In genomic region chr17:80225142-80225541, GRCm38 (mm10) we compare ENCODE assay signal across 8 mouse cellular contexts. TPM values are rescaled to one million over a fixed set of nuclear protein-coding genes. Genes with fewer than 3 reads are reported as not detected.
A peak's percentile ranks its signal among the peaks of the same experiment; 100 is the strongest.
DNase-seq lines count a peak whose midpoint lies in the region; ATAC-seq and TF ChIP-seq lines count a peak whose summit lies in the region.
"Not testable (repeated sequence)": the region's sequence is repeated elsewhere in the genome, so short reads cannot be mapped to it uniquely, and the experiment has no call there.

No protein-coding gene starts in this region.

- H3K9me3 ChIP-seq in forebrain, embryonic 12.5 days; heart, embryonic 15.5 days (replicated peaks); intestine, postnatal 0 days (ENCODE audit: control insufficient read depth); liver, embryonic 12.5 days (replicated peaks); midbrain, embryonic 11.5 days (ENCODE audit: control insufficient read depth, low read length); stomach, embryonic 15.5 days: not testable (repeated sequence)

- TF ChIP-seq CTCF in cortical plate, adult 2 months (IDR thresholded peaks at IDR 0.05; ENCODE audit: extremely low read depth, insufficient read depth, low read length); intestine, postnatal 0 days (IDR thresholded peaks at IDR 0.05; ENCODE audit: low read depth): not testable (repeated sequence)

- not testable (repeated sequence) for H3K4me1 ChIP-seq in cortical plate, adult 2 months (ENCODE audit: control insufficient read depth, insufficient read depth, low read length); forebrain, embryonic 12.5 days; heart, embryonic 15.5 days (replicated peaks); intestine, postnatal 0 days (replicated peaks; ENCODE audit: control insufficient read depth, insufficient read depth, low read length); midbrain, embryonic 11.5 days (ENCODE audit: control insufficient read depth, insufficient read depth, low read length); stomach, embryonic 15.5 days
- H3K4me1 ChIP-seq in liver, embryonic 12.5 days, result peaks cover 31% of the 10 kb centered on the region

- H3K4me2 ChIP-seq in forebrain, embryonic 12.5 days, result peak overlapping the region; percentile 73
- peak overlapping the region; percentile 80 for H3K4me2 ChIP-seq in heart, embryonic 15.5 days
- peak overlapping the region; percentile 77 for H3K4me2 ChIP-seq in intestine, postnatal 0 days (replicated peaks; ENCODE audit: low read depth)
- H3K4me2 ChIP-seq in liver, embryonic 12.5 days, result peak overlapping the region; percentile 73
- H3K4me2 ChIP-seq in midbrain, embryonic 11.5 days, result peak overlapping the region; percentile 70
- H3K4me2 ChIP-seq in stomach, embryonic 15.5 days, result peak overlapping the region; percentile 72

- peak overlapping the region; percentile 72 for H3K9ac ChIP-seq in forebrain, embryonic 12.5 days
- peak overlapping the region; percentile 70 for H3K9ac ChIP-seq in heart, embryonic 15.5 days
- H3K9ac ChIP-seq in intestine, postnatal 0 days (ENCODE audit: low read depth, low read length), result peak overlapping the region; percentile 64; the same call in 1 of the 2 replicates
- peak overlapping the region; percentile 86 for H3K9ac ChIP-seq in liver, embryonic 12.5 days
- peak overlapping the region; percentile 63 for H3K9ac ChIP-seq in midbrain, embryonic 11.5 days (ENCODE audit: low read length)
- H3K9ac ChIP-seq in stomach, embryonic 15.5 days, result not testable (repeated sequence)

- H3K36me3 ChIP-seq in forebrain, embryonic 12.5 days (replicated peaks), result peaks cover 15% of the 10 kb centered on the region; the same call in 1 of the 2 replicates
- H3K36me3 ChIP-seq in heart, embryonic 15.5 days; intestine, postnatal 0 days (ENCODE audit: control insufficient read depth, insufficient read depth); midbrain, embryonic 11.5 days (ENCODE audit: control insufficient read depth, insufficient read depth, low read length); stomach, embryonic 15.5 days: not testable (repeated sequence)
- peaks cover 29% of the 10 kb centered on the region for H3K36me3 ChIP-seq in liver, embryonic 12.5 days

- ATAC-seq in forebrain, embryonic 12.5 days (ENCODE audit: low FRiP score), result peak; percentile 4; the same call in 1 of the 2 replicates
- not testable (repeated sequence) for ATAC-seq in heart, embryonic 15.5 days (replicated peaks; ENCODE audit: insufficient number of reproducible peaks, insufficient read depth, low FRiP score, low read depth); intestine, postnatal 0 days; liver, embryonic 12.5 days; stomach, embryonic 15.5 days (ENCODE audit: insufficient read depth, low FRiP score, low read depth)
- peak; percentile 1; the same call in 1 of the 2 replicates for ATAC-seq in midbrain, embryonic 11.5 days (ENCODE audit: low FRiP score)

- DNase-seq in CD4-positive, CD25-positive, alpha-beta regulatory T cell, adult 2 months (ENCODE audit: low read depth, low spot score), result peak; percentile 22
- not testable (repeated sequence) for DNase-seq in midbrain, embryonic 11.5 days (ENCODE audit: low spot score, missing footprints)

- not testable (repeated sequence) for TF ChIP-seq POLR2A in cortical plate, adult 2 months (IDR thresholded peaks at IDR 0.05; ENCODE audit: extremely low read depth, insufficient read depth, low read length)

- H3K27ac ChIP-seq in cortical plate, adult 2 months (ENCODE audit: insufficient read depth, low read length); forebrain, embryonic 12.5 days; intestine, postnatal 0 days (ENCODE audit: low read depth, low read length); midbrain, embryonic 11.5 days (ENCODE audit: low read depth, low read length): not testable (repeated sequence)
- peak overlapping the region; percentile 91; the same call in 1 of the 2 replicates for H3K27ac ChIP-seq in heart, embryonic 15.5 days
- peak overlapping the region; percentile 90 for H3K27ac ChIP-seq in liver, embryonic 12.5 days
- peak overlapping the region; percentile 89 for H3K27ac ChIP-seq in stomach, embryonic 15.5 days

- peak overlapping the region; percentile 36; the same call in 1 of the 2 replicates for H3K4me3 ChIP-seq in cortical plate, adult 2 months (ENCODE audit: insufficient read depth, low read length)
- H3K4me3 ChIP-seq in forebrain, embryonic 12.5 days (replicated peaks), result peak overlapping the region; percentile 58
- peak overlapping the region; percentile 71 for H3K4me3 ChIP-seq in heart, embryonic 15.5 days
- peak overlapping the region; percentile 72 for H3K4me3 ChIP-seq in intestine, postnatal 0 days (ENCODE audit: low read depth, low read length)
- peak overlapping the region; percentile 77 for H3K4me3 ChIP-seq in liver, embryonic 12.5 days
- H3K4me3 ChIP-seq in midbrain, embryonic 11.5 days (ENCODE audit: low read depth, low read length), result peak overlapping the region; percentile 48
- peak overlapping the region; percentile 61 for H3K4me3 ChIP-seq in stomach, embryonic 15.5 days (replicated peaks)

- WGBS in forebrain, embryonic 12.5 days, result 59% methylated on average over 5 of the region's 5 CpGs
- WGBS in heart, embryonic 15.5 days, result 51% methylated on average over 5 of the region's 5 CpGs
- WGBS in intestine, postnatal 0 days, result 28% methylated on average over 4 of the region's 5 CpGs
- 27% methylated on average over 5 of the region's 5 CpGs for WGBS in liver, embryonic 12.5 days (ENCODE audit: insufficient replicate concordance)
- WGBS in midbrain, embryonic 11.5 days, result 57% methylated on average over 4 of the region's 5 CpGs
- WGBS in stomach, embryonic 15.5 days, result 50% methylated on average over 5 of the region's 5 CpGs

- H3K27me3 ChIP-seq in forebrain, embryonic 12.5 days; heart, embryonic 15.5 days; intestine, postnatal 0 days (replicated peaks; ENCODE audit: control insufficient read depth, insufficient read depth, low read length); liver, embryonic 12.5 days (replicated peaks); midbrain, embryonic 11.5 days (ENCODE audit: control insufficient read depth, insufficient read depth, low read length); stomach, embryonic 15.5 days (replicated peaks): not testable (repeated sequence)

RNA-seq across cellular contexts. Expression of gene Gemin6, which starts 0.9 kb away (rescaled TPM):
- 7.6 and 8.0 TPM in 2 replicates for polyA plus RNA-seq in cortical plate, adult 2 months (2012; rRNA removed)
- 37.6 and 38.5 TPM in 2 replicates for polyA plus RNA-seq in forebrain, embryonic 12.5 days (2016; fragmentation: Nextera tagmentation; extraction: Ambion mirVana)
- 24.2 and 26.0 TPM in 2 replicates for polyA plus RNA-seq in heart, embryonic 15.5 days (2015; fragmentation: Nextera tagmentation; extraction: Ambion mirVana)
- polyA plus RNA-seq in intestine, postnatal 0 days (2015; fragmentation: Nextera tagmentation; extraction: Ambion mirVana), result 15.0 and 15.9 TPM in 2 replicates
- 46.3 and 47.9 TPM in 2 replicates for polyA plus RNA-seq in liver, embryonic 12.5 days (2016; fragmentation: Nextera tagmentation; extraction: Ambion mirVana)
- 42.1 and 42.2 TPM in 2 replicates for polyA plus RNA-seq in midbrain, embryonic 11.5 days (2014; fragmentation: Nextera tagmentation; extraction: Ambion mirVana)
- 49.4 and 51.5 TPM in 2 replicates for polyA plus RNA-seq in stomach, embryonic 15.5 days (2015; fragmentation: Nextera tagmentation; extraction: Ambion mirVana)

RNA-seq across cellular contexts. Expression of gene Ttc39d, which starts 17.9 kb away (rescaled TPM):
- polyA plus RNA-seq in cortical plate, adult 2 months (2012; rRNA removed), result 0.08 and 0.11 TPM in 2 replicates
- 0.10 TPM in 1 of 2 replicates, not detected in the other for polyA plus RNA-seq in forebrain, embryonic 12.5 days (2016; fragmentation: Nextera tagmentation; extraction: Ambion mirVana)
- 0.10 TPM in 1 of 2 replicates, not detected in the other for polyA plus RNA-seq in heart, embryonic 15.5 days (2015; fragmentation: Nextera tagmentation; extraction: Ambion mirVana)
- polyA plus RNA-seq in intestine, postnatal 0 days (2015; fragmentation: Nextera tagmentation; extraction: Ambion mirVana), result 0.07 TPM in 1 of 2 replicates, not detected in the other
- not detected in 2 replicates for polyA plus RNA-seq in liver, embryonic 12.5 days (2016; fragmentation: Nextera tagmentation; extraction: Ambion mirVana)
- 0.08 TPM in 1 of 2 replicates, not detected in the other for polyA plus RNA-seq in midbrain, embryonic 11.5 days (2014; fragmentation: Nextera tagmentation; extraction: Ambion mirVana)
- 0.06 and 0.13 TPM in 2 replicates for polyA plus RNA-seq in stomach, embryonic 15.5 days (2015; fragmentation: Nextera tagmentation; extraction: Ambion mirVana)

RNA-seq across cellular contexts. Expression of gene Srsf7, which starts 18.0 kb away (rescaled TPM):
- polyA plus RNA-seq in cortical plate, adult 2 months (2012; rRNA removed), result 136 and 137 TPM in 2 replicates
- 784 and 786 TPM in 2 replicates for polyA plus RNA-seq in forebrain, embryonic 12.5 days (2016; fragmentation: Nextera tagmentation; extraction: Ambion mirVana)
- 252 and 294 TPM in 2 replicates for polyA plus RNA-seq in heart, embryonic 15.5 days (2015; fragmentation: Nextera tagmentation; extraction: Ambion mirVana)
- polyA plus RNA-seq in intestine, postnatal 0 days (2015; fragmentation: Nextera tagmentation; extraction: Ambion mirVana), result 169 and 174 TPM in 2 replicates
- polyA plus RNA-seq in liver, embryonic 12.5 days (2016; fragmentation: Nextera tagmentation; extraction: Ambion mirVana), result 389 and 394 TPM in 2 replicates
- 835 and 887 TPM in 2 replicates for polyA plus RNA-seq in midbrain, embryonic 11.5 days (2014; fragmentation: Nextera tagmentation; extraction: Ambion mirVana)
- 497 and 548 TPM in 2 replicates for polyA plus RNA-seq in stomach, embryonic 15.5 days (2015; fragmentation: Nextera tagmentation; extraction: Ambion mirVana)
